Mouse (Mus musculus): ENCODE data around the gene Olfr96.
"Not testable (repeated sequence)": the region's sequence is repeated elsewhere in the genome, so short reads cannot be mapped to it uniquely, and the experiment has no call there.

Gene Olfr96

GRCm38 (mm10) chr17:37219846-37220245, at the start of gene Olfr96:
Olfr96 (plus strand) TSS chr17:37220146.
- DNase-seq (ENCODE audit: low read depth), result no peak

GRCm38 (mm10) chr17:37185474-37185873, 34.5 kb upstream of the Olfr96 start:
- no peak for DNase-seq (ENCODE audit: low read depth)

- DNase-seq (ENCODE audit: low read depth), result no peak
Measured at GRCm38 (mm10) chr17:37190711-37191110, 29.2 kb upstream of the Olfr96 start.

- DNase-seq (ENCODE audit: low read depth), result no peak
Measured at GRCm38 (mm10) chr17:37193032-37193431, 26.9 kb upstream of the Olfr96 start.

GRCm38 (mm10) chr17:37193656-37194055, 26.3 kb upstream of the Olfr96 start, which contains the start of gene Ubd:
Ubd (plus strand) TSS chr17:37193892.
- no peak for DNase-seq (ENCODE audit: low read depth)

- peak; percentile 44 for DNase-seq (ENCODE audit: low read depth)
Measured at GRCm38 (mm10) chr17:37194782-37195181, 25.2 kb upstream of the Olfr96 start.

GRCm38 (mm10) chr17:37196845-37197724, 22.9 kb upstream of the Olfr96 start:
- no peak for DNase-seq (ENCODE audit: low read depth)

GRCm38 (mm10) chr17:37200894-37201293, 19.1 kb upstream of the Olfr96 start, which contains the start of gene Olfr94:
Olfr94 (minus strand) TSS chr17:37200994.
- no peak for DNase-seq (ENCODE audit: low read depth)

- peak; percentile 42 for DNase-seq (ENCODE audit: low read depth)
Measured at GRCm38 (mm10) chr17:37203206-37203916, 16.6 kb upstream of the Olfr96 start.

- DNase-seq (ENCODE audit: low read depth), result no peak
Measured at GRCm38 (mm10) chr17:37203917-37204236, 16.1 kb upstream of the Olfr96 start.

GRCm38 (mm10) chr17:37210884-37211768, 8.8 kb upstream of the Olfr96 start:
- no peak for DNase-seq (ENCODE audit: low read depth)

- no peak for DNase-seq (ENCODE audit: low read depth)
Measured at GRCm38 (mm10) chr17:37213018-37213417, 6.9 kb upstream of the Olfr96 start, which contains the start of gene Olfr95. Olfr95 (minus strand) TSS chr17:37213118.

- DNase-seq (ENCODE audit: low read depth), result peak; percentile 69
Measured at GRCm38 (mm10) chr17:37218486-37218885, 1.5 kb upstream of the Olfr96 start.

GRCm38 (mm10) chr17:37221879-37222278, 1.9 kb downstream of the Olfr96 start:
- no peak for DNase-seq (ENCODE audit: low read depth)

GRCm38 (mm10) chr17:37237230-37237629, 17.3 kb downstream of the Olfr96 start, which contains the start of gene Olfr97:
Olfr97 (minus strand) TSS chr17:37237330.
- DNase-seq (ENCODE audit: low read depth), result not testable (repeated sequence)

GRCm38 (mm10) chr17:37242198-37242597, 22.3 kb downstream of the Olfr96 start:
- DNase-seq (ENCODE audit: low read depth), result no peak

GRCm38 (mm10) chr17:37246715-37247114, 26.8 kb downstream of the Olfr96 start:
- peak; percentile 27 for DNase-seq (ENCODE audit: low read depth)

GRCm38 (mm10) chr17:37249460-37249859, 29.5 kb downstream of the Olfr96 start:
- no peak for DNase-seq (ENCODE audit: low read depth)

- DNase-seq (ENCODE audit: low read depth), result no peak
Measured at GRCm38 (mm10) chr17:37250544-37250943, 30.6 kb downstream of the Olfr96 start.

GRCm38 (mm10) chr17:37263626-37264025, 43.7 kb downstream of the Olfr96 start, which contains the start of gene Olfr98:
Olfr98 (minus strand) TSS chr17:37263749.
- DNase-seq (ENCODE audit: low read depth), result no peak

GRCm38 (mm10) chr17:37270058-37270701, 50.2 kb downstream of the Olfr96 start, which contains the start of gene H2-M3:
H2-M3 (plus strand) TSS chr17:37270220.
- peak; percentile 80 for DNase-seq (ENCODE audit: low read depth)

Data from fibroblast of lung, adult 2 months (primary cell).